Mouse (Mus musculus) urinary bladder, postnatal 36 days (tissue): ENCODE measurements around the gene Slc2a12.
A peak's percentile ranks its signal among the peaks of the same experiment; 100 is the strongest.

Experiments used
- DNase-seq, 2 experiments: peaks; one replicate each; pipeline ENCODE4 v3.0.0; 2022; ENCODE audit warnings: low spot score in 2 of 2, mixed read lengths in 1 of 2

The Slc2a12 gene

GRCm38 (mm10) chr10:22644853-22645491, at the start of gene Slc2a12:
Slc2a12 (plus strand) TSS chr10:22645011.
- DNase-seq: peak; percentile 51 to 54

DNA sequence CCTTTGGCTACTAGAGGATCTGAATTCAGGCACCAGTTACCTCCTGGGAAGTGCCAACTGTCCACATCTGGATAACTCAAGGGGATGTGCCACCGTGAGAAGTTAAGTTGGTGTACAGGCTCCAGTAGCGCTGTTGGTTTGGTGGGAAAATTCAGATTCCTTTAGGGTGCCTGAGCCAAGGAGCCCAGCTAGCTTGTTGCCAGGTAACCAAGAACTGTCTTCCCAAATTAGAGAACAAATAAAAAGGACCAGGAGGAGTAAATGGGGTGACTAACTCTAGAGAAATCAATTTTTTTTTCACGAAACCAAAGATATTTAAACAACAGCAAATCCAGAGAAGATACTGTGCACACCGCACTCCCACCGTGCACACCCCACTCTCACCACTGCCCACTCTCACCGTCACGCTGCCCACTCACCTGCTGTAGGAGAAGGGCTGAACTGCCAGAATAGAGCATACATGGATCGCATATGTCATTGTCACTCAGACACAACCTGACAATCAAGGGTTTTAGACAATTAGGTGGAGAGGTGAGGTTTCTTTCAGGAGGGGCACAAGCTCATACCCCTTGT, 45.8 kb upstream of the Slc2a12 start:
- no peak for DNase-seq

DNA sequence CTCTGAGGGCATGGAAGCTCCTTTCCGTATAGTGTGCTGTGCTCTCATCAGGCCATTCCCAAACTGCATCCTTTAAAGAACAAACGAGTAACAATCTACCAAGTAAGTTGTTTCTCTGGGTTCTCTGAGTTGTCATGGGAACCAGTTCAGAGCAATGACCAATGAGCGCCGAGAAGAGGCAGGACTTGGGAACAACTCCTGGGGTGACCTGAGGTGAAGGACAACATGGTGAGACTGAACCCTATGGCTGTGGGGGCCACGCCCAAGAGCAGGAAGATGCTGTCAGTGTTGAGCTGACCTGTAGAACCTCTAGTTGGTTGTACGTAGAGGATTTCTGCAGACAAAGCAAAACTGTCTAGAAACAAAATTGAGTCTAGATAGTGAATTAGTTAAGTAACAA, 43.8 kb upstream of the Slc2a12 start:
- no peak for DNase-seq

DNA sequence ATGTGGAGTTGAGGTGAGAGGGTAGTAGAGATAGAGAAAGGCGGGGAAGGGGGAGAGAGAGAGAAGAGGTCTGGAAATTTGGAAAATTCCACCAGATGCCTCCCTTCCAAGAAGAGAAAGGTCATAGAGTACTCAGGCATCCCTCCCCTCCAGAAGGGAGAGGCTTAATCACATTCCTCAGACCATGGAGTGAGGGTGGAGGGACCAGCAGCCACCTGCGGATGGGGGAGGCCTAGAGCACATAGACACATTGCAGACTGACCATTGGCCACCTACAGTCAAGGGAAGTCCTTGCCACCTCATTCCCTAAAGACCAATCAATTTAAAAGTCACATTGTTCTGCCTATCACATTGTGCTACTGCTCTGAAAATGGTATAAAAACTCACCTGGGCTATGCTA, 40.0 kb upstream of the Slc2a12 start:
- DNase-seq: no peak

- no peak for DNase-seq
Measured at GRCm38 (mm10) chr10:22608273-22608672, 36.5 kb upstream of the Slc2a12 start.

DNA sequence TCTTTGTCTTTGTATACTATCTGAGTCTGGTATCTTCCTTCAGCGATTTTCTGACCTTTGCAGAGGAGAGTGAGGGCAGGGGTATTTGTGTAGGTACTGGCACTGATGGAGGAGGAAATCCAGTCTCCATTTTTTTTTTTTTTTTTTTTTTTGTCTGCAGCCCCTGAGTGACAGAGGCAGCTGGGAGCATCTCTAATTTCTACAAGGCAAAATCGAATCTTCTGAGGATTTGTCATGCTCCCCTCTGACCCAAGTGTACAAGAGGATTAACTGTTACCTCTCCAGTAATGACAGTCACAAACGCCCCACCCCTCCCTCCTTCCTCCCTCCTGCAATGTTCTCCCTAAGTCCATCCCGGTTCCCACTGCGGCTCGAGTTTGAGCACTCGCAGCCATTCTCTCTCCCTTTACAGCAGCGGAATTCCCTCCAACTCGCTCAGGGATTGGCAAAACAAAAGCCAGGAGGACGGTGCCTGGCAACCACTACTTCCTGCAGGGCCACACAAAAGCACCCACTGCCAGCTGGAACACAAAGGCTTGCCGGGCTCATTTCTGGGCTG, 35.9 kb upstream of the Slc2a12 start:
- DNase-seq: no peak

GRCm38 (mm10) chr10:22613301-22613700, 31.5 kb upstream of the Slc2a12 start:
- DNase-seq: no peak

DNA sequence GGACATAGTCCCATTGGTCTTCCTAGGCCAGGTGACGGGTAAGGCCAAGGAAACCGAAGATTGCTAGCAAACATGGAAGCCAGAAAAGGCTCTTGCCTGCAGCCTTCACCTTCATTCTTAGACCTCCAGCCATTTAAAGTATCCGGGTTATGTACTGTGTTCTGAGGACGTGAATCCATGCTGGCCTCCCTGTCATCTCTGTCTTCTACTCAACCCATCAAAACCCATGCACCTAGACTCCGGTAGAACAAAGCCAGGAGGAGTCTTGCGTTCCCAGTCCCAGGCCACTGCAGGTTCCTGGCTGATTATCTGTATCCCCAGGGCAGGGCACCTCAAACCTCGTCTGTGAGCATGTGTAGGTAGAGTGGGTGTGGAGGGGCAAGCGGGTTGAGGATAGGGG, 30.3 kb upstream of the Slc2a12 start:
- no peak for DNase-seq

DNA sequence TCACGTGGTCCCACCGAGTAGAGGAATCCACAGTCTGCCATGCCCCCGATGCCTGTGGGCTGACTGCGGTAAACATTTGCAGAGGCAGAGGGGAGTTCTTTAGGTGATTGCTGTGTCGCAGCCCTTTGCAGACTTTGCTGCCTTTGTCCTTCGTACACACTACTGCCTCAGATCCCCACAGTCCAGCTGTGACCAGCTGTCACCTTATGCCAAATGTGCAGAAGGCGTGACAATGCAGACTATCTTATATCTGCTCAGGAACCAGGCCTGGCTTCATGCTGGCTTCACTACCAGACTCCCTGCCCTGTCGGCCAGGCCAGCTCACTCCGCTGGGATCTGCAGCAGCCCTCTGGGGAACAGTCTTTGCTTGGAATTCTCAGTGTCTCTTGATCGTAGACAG, 29.5 kb upstream of the Slc2a12 start:
- no peak for DNase-seq

GRCm38 (mm10) chr10:22618842-22619241, 26.0 kb upstream of the Slc2a12 start:
- no peak for DNase-seq

GRCm38 (mm10) chr10:22628832-22629231, 16.0 kb upstream of the Slc2a12 start:
- no peak for DNase-seq

DNA sequence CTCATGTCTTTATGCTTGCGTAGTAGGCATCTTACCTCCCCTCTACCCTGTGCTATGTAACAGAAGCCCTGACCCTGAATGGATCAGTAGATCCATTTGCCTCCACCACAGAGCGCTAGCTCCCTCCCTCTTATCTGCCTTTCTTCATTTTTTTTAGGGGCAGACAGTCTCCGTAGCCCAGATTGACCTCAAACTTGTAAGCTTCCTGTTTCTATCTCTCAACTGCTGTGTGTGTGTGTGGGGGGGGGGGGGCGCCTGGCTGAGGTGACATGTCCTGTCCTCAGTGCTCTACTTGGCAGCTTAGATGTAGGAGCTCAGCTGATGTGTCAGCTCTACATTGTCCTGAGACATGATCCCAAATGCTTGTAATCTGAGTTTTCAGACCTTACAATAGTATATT, 13.7 kb upstream of the Slc2a12 start:
- DNase-seq: no peak

- DNase-seq: no peak
Measured at GRCm38 (mm10) chr10:22631528-22631927, 13.3 kb upstream of the Slc2a12 start.

- no peak for DNase-seq
Measured at GRCm38 (mm10) chr10:22631956-22632355, 12.9 kb upstream of the Slc2a12 start.

DNA sequence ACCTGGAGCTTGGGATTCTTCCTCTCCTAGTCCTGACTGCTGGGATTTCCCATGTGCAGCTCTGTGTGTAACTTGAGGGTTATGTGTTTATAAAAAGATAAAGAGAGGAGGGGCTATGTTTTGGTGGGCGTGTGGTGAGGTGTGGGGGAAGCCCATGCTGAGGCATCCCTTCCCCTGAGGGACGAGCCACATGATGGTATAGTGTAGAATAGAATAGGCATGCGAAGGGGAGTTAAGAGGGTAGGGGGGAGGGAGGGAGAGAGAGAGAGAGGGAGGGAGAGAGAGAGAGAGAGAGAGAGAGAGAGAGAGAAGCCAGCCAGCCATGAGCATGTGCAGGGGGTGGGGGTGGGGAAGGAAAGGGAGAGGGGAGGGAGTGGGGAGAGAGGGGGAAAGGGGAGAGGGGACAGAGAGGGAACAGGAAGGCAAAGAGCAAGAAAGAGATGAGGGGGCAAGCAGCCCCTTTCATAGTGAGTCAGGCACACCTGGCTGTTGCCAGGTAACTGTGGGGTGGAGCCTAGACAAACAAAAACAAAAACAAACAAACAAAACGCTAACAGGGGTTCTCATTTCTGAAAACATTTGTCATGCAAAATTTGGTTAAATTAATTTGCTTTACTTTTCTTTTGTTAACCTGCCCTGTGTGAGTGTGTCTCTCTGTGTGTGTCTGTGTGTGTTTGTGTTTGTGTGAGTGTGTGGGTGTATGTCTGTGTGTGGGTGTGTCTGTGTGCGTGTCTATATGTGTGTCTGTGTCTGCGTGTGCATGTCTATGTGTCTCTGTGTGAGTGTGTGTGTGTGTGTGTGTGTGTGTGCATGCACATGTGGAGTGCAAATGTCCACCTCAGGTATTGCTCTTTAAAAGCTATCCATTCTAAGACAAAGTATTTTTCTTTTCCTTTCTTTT, 11.2 kb upstream of the Slc2a12 start:
- DNase-seq: no peak

- no peak for DNase-seq
Measured at GRCm38 (mm10) chr10:22637241-22637640, 7.6 kb upstream of the Slc2a12 start.

- no peak for DNase-seq
Measured at GRCm38 (mm10) chr10:22644171-22644570, 640 bp upstream of the Slc2a12 start.

DNA sequence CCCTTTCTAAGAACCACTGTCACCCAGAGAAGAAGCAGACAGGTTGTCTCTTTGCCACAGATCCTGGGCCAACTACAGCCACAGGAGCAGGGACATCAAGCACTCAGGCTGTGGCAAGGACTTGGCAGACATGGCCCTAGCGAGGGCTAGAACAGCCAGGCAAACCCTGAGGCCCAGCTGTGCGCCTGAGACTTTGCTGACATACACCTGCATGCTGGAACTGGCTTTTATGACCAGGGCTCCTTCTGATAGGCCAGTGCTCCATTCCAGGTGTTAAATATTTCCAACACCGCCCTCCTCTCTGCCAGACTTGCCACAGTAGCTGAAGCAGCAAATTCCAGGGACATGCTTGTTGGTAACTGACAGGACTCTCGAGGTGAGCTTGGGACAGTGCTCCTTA, 3.9 kb downstream of the Slc2a12 start:
- DNase-seq: no peak

GRCm38 (mm10) chr10:22653820-22654219, 9.0 kb downstream of the Slc2a12 start:
- no peak for DNase-seq

GRCm38 (mm10) chr10:22658534-22659385, 13.9 kb downstream of the Slc2a12 start:
- peak in 1 of 2 experiments; percentile 52 for DNase-seq

- no peak for DNase-seq
Measured at GRCm38 (mm10) chr10:22659386-22659725, 14.5 kb downstream of the Slc2a12 start.
